Mouse (Mus musculus) kidney, adult 18-20 months (tissue): ENCODE results near the gene Rnase2b.
"Not testable (repeated sequence)": the region's sequence is repeated elsewhere in the genome, so short reads cannot be mapped to it uniquely, and the experiment has no call there.

ENCODE experiments used
- DNase-seq: peaks from one replicate; pipeline ENCODE4 v3.0.0; 2021

Gene Rnase2b

DNA sequence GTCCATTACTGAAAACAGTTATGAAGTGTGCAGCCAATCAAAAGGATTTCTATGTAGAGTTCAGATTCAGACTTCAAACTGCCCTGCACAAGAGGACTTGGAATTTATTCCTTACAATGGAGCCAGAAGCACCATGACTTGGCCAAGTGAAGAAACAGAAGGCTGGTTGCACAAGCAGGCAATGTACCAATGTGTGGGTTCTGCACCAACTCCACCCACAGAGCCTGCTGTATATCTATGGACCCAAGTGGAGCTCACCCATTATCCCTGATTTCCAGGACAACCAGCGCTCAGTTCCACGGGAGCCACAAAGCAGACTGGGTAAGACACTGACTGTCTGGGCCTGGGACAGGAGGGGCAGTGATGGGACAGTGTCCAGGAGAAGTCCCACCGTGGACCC, at the start of gene Rnase2b:
Rnase2b (plus strand) TSS at position 285 of the 400 bp plus-strand sequence.
- DNase-seq: not testable (repeated sequence)

DNA sequence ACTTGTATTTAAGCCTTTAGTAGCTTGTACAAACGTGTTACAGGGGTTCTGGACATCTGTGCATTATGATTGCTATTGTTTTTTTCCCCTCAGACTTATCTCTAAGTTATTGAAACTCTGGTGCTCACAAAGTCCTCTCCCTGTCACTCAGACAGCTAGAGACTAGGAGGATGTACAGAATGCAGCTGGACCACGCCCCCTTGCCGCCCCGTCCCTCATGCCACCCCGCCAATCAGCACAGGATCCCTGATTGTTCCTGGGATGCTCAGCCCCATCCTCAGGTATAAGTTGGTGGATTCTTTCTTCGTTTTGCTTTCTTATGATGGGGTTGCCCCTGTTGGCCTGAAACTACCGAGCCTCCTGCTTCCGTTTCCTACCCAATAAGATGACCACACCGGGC, 48.6 kb upstream of the Rnase2b start:
- DNase-seq: no peak

DNA sequence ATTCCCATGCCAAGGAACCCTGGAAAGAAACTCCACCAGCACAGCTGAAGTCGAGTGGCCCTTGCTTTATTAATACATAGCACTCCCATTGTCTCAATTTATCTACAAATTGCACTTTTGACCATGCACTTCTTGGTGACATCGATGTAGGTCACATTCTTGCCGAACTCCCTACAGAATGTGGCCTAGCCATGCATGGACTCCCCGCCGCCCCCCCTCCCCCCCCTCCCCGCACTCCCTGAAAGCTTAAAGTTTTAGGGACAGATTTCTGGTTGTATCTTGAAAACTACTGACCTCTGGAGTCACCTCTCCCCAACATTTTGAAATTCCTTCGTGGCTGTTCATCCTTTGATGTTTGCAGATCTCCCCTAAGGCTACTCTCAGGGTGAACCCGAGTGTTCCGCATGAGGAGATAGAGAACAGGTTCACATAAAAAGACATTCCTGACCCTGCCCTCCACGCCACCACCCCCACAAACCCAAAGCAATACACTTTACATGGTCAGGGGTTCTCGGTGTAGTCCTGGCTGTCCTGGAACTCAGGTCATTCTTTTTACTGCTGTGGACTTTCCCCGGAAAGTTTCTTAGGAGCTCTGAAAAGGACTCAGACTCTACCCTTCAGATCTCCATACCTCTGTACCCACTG, 48.0 kb upstream of the Rnase2b start, which contains the start of gene Eddm3b:
Eddm3b (plus strand) TSS at position 511 of the 645 bp plus-strand sequence.
- DNase-seq: no peak

DNA sequence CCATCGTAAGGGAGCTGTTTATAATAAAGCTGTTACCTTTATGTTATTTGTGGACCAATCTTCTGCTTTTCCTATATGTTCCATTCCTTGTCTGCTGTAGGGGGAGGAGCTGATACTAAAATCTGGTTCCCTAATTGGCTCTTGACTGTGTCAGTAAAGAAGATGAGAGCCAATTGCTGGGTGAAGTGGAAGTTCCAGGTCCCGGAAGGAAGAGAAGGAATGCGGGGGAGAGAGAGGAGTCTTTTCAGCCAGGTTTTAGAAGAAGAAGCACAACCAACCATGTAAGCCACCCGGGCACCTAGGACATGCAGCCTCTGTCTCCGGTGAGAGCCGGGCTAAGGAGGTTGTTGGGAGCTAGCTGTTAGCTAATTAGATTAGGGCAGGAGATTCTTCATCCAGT, 36.4 kb upstream of the Rnase2b start:
- DNase-seq: no peak

DNA sequence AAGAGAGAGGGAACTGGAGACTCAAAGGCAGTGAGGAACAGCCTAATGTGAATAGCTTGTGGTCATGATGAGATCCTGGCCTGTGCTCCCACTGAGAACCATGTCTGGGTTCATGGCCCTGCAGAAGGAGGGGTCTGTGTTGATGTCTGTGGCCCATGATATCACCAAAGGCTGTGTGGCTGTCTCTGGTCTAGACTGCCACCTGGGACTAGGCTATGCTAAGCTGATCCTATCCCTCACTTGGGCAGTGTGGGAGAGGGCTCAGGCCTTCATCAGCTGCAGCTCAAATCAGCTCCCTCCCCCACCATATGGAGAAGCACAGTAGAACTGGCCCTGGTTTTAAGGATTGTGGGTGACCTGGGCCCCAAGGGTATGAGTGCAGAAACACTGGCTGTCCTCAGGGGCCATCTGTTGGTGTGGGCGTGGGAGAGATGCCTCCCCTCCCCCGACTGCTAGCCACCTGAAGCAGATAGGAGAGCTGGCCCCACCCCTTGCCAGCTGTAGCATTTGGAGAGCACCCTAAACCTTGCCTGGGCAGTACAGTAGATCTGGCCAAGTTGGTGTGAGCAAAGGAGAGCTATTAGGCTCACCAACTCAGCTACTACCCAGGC, 34.3 kb upstream of the Rnase2b start:
- no peak for DNase-seq

DNA sequence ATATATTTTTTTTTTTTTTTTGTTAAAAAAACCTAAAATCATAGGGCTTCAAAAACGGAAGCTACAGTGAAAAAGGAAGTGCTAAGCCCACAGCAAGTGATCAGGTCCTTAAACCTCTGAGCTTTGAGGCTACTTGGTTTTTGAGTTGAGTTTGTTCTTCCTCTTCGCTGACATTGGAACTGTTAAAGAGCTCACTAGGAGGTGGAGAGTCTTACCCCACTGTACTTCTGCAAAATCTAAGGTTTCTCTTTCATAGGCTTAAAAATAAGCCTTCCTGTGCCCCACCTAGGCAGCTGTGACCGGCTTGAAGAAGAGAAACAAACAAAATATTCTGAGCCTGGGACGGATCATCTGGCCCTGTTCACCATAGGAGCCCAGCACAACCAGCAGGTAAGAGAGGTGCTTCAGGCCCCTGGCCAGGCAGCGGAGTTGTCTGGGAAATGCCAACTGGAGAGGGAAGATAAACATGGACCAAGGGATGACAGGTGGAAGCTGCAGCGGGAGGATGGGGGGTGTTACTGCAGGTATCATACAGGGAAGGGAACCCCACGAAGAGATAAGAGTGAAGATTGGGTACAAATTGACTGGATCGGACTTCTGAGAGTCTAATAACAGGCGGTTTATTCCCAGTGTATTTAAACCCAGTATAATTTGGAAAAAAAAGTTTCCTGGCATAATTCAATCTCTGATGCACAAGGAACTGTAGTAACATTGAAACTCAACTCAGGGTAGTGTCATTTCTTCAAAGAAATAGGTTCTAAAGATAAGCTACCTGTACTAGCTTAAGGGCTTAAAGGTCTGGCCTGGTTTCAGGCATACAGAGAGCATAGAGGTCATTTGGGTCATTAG, 33.1 kb upstream of the Rnase2b start:
- DNase-seq: no peak

DNA sequence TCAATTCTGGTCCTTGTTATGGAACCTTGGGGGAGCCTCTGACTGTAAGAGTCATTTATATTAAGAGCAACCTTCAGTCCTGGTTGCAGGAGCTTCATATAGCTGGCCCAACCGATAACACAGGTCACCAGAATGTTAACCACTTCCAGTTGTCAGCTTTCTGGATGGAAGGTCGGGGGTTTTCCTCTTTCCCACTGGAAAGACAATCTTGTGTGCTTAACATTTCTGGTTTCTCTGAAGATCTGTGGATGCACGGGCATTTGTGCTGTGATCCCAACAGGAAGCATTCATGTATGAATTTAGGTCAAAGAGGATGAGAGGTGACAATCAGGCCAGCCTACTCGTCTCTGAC, 32.5 kb upstream of the Rnase2b start:
- no peak for DNase-seq

DNA sequence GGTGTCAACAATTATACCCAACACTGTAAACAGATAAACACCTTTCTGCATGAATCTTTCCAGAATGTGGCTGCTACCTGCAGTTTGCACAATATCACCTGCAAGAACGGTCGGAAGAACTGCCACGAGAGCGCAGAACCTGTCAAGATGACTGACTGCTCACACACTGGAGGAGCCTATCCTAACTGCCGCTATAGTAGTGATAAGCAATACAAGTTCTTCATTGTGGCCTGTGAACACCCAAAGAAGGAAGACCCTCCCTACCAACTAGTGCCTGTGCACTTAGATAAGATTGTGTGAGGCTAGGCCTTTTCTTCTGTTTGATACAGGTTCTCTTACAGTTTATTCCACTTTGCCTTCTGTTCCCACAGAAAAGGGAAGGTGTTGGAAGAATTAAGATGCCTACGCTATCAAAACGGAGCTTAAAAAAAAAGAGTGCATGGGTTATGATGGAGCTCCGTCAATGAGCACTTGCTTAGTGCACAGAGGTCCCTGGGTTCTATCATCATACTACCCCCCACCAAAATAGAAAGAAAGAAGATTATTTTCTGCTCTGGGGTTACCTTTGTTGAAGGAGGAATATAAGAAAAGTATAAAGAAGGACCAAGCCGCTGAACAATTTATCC, 31.6 kb upstream of the Rnase2b start:
- no peak for DNase-seq

DNA sequence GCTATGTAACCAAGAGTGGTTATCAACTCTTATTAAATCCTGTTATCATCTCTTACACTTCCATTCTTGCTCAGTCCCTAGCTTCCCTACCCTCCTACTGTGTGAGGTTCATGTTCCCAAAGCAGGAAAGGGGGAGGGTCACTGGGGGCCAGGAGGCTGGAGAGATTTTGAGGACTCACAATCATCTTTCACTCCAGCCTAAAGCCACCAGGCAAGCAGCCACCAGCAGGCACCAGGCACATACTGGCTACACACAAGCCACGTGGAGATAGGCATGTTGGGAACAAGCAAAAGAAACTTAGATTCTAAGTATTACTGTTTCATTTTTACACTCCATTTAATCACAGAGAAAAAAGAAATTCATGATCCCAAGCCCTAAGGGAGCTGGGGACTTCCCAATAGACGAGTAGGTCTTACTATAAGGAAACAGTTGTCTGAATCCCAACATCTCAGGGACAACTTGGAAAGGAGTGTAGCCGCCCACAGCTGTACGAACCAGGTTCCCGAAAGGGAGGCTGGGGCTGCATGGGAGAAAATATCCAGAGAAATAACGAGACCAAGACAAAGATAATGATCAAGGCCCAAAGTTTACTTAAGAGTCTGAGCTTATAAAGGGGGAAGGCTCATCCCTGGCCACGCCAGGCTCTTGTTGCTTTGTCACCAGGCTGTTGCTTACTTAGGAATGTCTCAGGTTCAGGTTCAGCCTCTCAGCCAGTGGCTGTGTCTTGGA, 30.8 kb upstream of the Rnase2b start:
- no peak for DNase-seq

DNA sequence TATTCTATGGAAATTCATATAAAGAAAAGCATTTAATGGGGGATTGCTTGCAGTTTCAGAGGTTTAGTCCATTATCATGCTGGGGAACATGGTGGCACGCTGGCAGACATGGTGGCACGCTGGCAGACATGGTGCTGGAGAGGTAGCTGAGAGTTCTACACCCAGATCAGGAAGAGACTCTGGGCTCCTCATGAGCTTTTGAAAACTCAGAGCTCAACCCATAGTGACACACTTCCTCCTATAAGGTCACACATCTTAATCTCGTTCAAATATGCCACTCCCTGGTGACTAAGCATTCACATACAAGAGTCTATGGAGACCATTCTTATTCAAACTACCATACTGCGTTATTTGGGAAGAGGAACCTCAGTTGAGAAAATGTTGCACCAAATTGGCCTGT, 29.7 kb upstream of the Rnase2b start:
- no peak for DNase-seq

DNA sequence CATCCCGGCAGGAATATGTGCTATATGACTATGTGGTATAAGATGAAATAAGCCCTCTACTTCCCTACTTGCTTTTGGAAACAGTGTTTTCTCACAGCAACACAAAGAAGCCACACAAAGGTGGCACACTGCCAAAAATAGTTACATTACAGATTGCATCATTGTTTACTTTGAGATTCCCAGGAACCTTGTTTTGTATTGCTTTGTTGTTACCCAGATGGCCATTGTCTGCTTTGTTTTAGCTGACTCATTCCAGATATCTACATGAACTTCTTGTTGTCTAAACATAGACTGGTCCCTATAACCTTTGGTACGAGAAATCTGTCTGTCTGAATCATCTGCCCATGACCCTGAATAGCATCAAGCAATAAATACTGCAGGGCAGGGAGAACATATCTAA, 21.7 kb upstream of the Rnase2b start:
- no peak for DNase-seq

DNA sequence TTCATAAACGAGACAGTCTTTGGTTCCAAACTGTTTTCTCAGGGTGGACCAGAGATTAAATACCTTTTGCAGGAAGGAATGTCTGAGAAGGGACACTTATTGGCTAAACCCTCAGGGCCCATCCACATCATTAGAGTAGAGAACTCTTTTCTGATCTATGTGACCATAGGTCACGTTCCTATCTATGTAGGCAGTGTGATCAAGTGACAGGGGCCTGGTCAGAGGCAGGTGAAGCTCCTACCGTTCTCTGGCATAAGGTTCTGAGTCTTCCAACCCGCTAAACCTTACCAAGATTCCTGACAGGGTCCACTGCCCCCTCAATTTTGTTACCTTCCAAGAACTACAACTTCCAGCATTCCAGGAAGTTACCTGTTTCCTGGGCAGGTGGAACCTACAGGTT, 19.9 kb upstream of the Rnase2b start:
- DNase-seq: no peak

DNA sequence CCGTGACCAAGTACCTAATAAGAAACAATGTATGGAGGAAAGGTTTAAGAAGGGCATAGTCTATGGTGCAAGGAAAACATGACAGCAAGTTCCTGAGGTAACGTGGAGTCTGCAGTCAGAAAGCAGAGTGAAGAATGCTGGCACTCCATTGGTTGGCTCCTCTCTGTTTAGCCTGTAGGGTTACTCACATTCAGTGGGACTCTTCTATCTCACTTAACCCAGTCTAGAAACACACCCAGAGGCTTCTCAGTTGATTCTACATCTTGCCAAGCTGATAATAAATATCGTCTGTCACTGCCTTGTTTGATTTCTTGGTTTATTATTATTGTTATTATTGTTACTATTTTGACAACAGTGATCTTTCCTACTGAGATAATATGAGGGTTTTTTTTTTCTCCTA, 19.5 kb upstream of the Rnase2b start:
- no peak for DNase-seq

DNA sequence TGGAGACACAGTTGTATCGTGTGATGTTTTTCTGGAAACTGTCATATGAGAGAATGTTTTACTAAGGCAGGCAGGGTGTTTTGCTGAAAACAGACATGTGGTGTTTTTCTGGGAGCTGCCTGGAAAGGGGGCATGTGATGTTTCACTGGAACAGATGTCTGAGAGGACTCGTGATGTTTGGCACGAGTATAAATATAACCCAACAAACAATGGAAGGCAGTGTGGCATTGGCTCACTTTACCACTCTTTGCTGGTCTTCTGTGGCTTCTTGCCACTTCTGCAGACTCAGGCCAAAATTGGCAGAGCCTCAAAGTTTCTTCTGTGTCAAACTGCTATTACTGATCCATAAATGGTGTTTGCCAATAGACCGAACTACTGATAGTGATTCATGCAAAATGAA, 18.8 kb upstream of the Rnase2b start:
- no peak for DNase-seq

DNA sequence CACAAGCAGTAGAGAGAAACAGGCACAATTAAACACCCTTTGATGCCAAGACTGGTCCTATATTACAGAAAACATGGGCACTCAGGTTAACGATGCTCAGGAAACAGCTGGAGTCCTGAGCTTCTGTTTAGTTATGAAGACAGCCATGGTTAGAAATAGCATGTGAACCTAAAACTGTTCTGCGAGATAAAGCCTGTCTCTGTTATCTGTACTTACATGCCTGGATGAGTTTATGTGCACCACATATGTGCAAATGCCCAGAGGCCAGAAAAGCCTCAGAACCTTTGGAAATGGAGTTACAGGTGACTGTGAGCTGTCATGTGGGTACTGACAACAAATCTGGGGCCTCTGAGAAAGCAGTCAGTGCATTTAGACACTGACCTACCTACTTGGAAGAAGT, 18.1 kb upstream of the Rnase2b start:
- no peak for DNase-seq

DNA sequence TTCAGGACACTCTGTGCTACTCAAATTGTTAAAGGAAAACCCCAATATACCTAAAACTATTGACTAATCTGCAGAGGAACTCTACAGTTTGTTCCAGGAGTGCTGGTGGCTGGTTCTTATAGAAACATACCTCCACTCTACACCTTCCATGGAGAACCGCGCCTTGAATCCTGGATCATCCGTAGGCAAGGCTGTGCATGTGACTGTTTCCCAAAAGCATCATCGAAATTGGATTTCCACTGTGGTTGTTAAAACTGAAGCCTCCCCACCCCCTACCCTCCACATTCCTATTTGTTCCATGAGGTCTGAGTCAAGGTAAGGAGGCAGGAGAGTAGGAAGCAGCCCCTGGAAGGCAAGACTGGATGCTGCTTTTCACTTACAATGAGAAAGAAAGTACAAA, 17.6 kb upstream of the Rnase2b start:
- DNase-seq: no peak

DNA sequence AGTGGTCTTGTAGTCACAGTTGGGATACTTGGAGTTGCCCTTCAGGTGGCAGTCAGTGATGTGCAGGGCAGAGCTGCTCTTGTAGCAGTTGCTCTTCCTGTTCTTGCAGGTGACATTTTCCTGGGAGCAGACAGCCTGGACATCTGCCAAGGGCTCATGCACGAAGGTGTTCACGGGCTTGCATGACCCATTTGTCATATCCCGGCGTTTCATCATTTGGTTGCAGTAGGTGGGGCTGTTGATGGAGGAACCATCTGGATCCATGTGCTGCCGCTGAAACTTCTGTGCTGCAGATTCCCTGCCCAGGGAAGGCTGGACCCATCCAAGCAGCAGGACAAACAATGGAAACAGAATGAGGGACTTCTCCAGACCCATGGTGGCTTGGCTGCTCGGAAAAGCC, 16.5 kb upstream of the Rnase2b start:
- DNase-seq: no peak

DNA sequence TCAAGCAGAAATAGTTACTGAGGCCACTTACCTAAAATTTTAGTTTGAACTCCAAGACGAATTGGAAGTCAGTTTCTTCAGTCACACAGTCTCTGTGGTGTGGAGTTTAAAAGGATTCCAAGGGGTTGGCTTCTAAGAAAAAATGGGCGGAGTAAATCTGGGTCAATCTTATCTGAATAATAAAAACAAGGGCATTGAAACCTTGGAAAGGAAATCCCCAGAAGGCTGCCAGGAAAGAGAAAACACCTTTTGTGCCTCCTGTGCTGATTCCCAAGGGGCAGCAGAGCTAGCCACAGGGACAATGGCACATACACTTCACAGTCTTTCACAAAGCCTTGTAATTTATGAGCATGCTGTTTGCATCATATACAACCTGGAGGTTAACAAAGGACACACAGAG, 15.4 kb upstream of the Rnase2b start, which contains the start of gene Rnase1:
Rnase1 (minus strand) TSS at position 101 of the 400 bp plus-strand sequence.
- no peak for DNase-seq

DNA sequence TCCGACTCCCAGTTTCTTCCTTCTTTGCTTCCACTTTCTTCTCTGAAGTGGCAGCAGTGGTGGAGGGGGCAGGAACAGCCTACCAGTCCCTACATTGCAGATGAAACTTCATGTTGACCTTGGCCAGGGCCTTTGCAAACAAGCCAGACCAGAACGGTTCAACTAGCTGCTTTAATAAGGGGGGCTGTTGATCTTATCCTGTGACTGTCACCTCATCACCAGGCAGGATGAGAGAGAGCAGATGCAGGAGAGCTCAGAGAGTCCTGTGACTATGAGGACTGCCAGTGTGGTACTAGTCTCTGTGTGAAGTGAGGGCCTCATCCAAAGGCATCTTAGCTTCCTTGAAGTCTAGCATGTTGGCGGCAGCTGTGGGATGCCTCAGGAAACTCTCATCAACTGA, 14.1 kb upstream of the Rnase2b start:
- DNase-seq: no peak

DNA sequence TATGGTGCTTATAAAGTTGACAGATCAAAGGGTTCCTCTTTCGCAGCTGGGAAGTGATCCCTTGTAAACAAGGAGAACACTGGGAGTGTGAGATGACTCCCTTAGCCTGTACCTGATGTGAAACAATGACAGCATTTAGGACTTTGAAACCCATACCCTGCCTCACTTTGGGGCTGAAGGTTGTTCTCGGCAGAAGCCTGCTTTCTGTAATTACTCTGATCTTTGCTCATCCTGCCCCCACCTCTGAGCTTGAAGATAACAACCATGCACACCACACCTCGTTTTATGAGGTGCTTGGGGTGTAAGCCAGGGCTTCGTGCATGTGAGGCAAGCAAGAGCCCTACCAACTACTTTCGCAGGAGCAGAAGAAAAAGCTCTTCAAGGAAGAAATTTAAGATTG, 12.9 kb upstream of the Rnase2b start:
- DNase-seq: no peak

DNA sequence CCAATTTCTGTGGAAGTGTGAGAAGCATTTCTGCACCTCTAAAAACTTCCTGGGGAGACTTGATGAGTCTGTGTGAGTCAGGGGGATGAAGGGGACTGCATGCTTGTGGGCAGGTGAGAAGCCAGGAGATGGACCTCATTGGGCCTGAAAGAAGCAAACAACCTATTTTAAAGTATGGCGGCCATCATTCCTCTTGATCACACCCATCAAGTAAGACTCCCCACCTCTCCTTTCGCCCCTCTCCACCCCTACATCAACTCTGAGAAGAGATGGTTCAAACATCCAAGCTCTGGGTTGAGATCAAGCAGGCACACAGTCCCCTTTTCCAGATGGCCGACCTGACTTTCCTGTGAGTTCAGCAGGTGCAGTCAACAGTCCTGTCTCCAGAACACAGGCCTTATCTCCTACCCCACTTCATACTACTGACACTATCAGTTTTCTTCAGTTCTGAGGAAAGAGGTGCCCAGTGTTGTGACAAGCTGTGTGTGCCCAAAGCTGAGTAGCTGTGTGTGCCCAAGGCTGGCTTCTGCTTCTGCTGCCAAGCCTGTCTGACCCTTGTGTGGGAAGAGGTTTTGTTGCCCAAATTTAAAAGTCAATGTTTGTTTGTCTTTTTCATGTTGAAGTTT, 11.7 kb upstream of the Rnase2b start:
- DNase-seq: no peak

DNA sequence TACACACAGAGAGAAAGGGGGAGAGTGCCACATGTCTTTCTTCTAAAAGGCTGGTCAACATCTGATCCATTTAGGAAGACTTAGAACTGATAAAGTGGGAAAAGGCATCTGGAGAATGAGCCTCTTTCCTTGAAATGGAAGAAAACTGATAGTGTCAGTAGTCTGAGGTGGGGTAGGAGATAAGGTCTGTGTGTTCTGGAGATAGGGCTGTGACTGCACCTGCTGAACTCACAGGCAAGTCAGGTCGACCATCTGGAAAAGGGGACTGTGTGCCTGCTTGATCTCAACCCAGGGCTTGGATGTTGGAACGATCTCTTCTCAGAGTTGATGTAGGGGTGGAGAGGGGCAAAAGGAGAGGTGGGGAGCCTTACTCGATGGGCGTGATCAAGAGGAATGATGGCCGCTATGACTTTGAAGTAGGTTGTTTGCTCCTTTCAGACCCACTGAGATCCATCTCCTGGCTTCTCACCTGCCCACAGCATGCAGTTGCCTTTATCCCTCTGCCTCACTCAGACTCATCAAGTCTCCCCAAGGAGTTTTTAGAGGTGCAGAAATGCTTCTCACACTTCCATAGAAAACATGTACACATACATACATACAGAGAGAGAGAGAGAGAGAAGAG, 9.7 kb upstream of the Rnase2b start:
- no peak for DNase-seq
